Comparison of ENCODE assay signal across 20 mouse cellular contexts in genomic region chr5:120114361-120114760, GRCm38 (mm10). TPM values are rescaled to one million over a fixed set of nuclear protein-coding genes. Genes with fewer than 3 reads are reported as not detected.
DNase-seq lines count a peak whose midpoint lies in the region; ATAC-seq and TF ChIP-seq lines count a peak whose summit lies in the region.
"Had no signal": no experiment of that assay in that cellular context is flagged by ENCODE, and none has a peak within 500 bp of the region (broad histone marks: within the 10 kb centered on the region; RNA-seq: fewer than 3 reads in every experiment).

No protein-coding gene starts in this region.

- no peak for ATAC-seq in heart, embryonic 12.5 days (ENCODE audit: insufficient number of reproducible peaks, low FRiP score)
- ATAC-seq: forebrain, embryonic 13.5 days; forebrain, embryonic 15.5 days; forebrain, postnatal 0 days had no signal

- H3K9ac ChIP-seq in ES-Bruce4 (ENCODE audit: low read depth, poor library complexity, severe bottlenecking) (0 out of 2 replicates have a peak overlapping the region, but pooled peaks have one; percentile 33), ES-E14 (ENCODE audit: insufficient read depth, low read depth, low read length, poor library complexity, severe bottlenecking) (peak overlapping the region; percentile 41)
- H3K9ac ChIP-seq in heart, embryonic 12.5 days, result no peak overlapping the region
- H3K9ac ChIP-seq: embryonic facial prominence, embryonic 12.5 days; forebrain, embryonic 13.5 days; forebrain, embryonic 15.5 days; forebrain, postnatal 0 days had no signal

- H3K4me3 ChIP-seq in E14TG2a.4 (replicated peaks; ENCODE audit: low read length) (peak overlapping the region; percentile 69), ES-Bruce4 (ENCODE audit: low read depth, low read length) (peak overlapping the region; percentile 64), ES-E14 (ENCODE audit: insufficient read depth in 1 of 2, low read depth in 1 of 2, low read length in 2 of 2, poor library complexity in 1 of 2, severe bottlenecking in 1 of 2) (peak overlapping the region; percentile 36 to 75; a peak in 3 of 4 replicates)
- H3K4me3 ChIP-seq in heart, embryonic 12.5 days, result no peak overlapping the region
- H3K4me3 ChIP-seq: embryonic facial prominence, embryonic 10.5 days; embryonic facial prominence, embryonic 12.5 days; forebrain, embryonic 13.5 days; forebrain, embryonic 15.5 days had no signal

- no peak for TF ChIP-seq POLR2A in ES-Bruce4 (IDR thresholded peaks at IDR 0.05; ENCODE audit: insufficient read depth, low read length)

- TF ChIP-seq EP300 in ES-Bruce4 (IDR thresholded peaks at IDR 0.05; ENCODE audit: insufficient read depth, low read depth, low read length), result no peak

- H3K4me2 ChIP-seq in heart, embryonic 12.5 days, result no peak overlapping the region
- H3K4me2 ChIP-seq: embryonic facial prominence, embryonic 12.5 days; forebrain, embryonic 13.5 days; forebrain, embryonic 15.5 days had no signal

- peaks cover 21% of the 10 kb centered on the region; the same call in 1 of the 2 replicates for H3K27me3 ChIP-seq in E14TG2a.4 (ENCODE audit: insufficient read depth, low read length)
- H3K27me3 ChIP-seq in ES-Bruce4 (ENCODE audit: control insufficient read depth, insufficient read depth, low read length, poor library complexity, severe bottlenecking), result no peaks in the 10 kb centered on the region
- 0 out of 2 replicates have a peak, but pooled peaks cover 5% of the 10 kb centered on the region for H3K27me3 ChIP-seq in heart, embryonic 12.5 days (replicated peaks)
- H3K27me3 ChIP-seq: embryonic facial prominence, embryonic 12.5 days; forebrain, embryonic 15.5 days had no signal

- no peak for TF ChIP-seq CTCF in E14TG2a.4 (conservative IDR thresholded peaks at IDR 0.05; ENCODE audit: low read length)
- no peak for TF ChIP-seq CTCF in ES-Bruce4 (IDR thresholded peaks at IDR 0.05; ENCODE audit: low read depth, low read length)

- DNase-seq in ES-E14 (ENCODE audit: low read depth, low spot score) (no peak), ZHBTc4 (ENCODE audit: low read depth, low spot score) (peak; percentile 76)
- DNase-seq in urinary bladder, adult 18-20 months (ENCODE audit: low spot score in 2 of 2), result no peak
- no peak for DNase-seq in frontal cortex, adult 2 months (ENCODE audit: extremely low spot score in 1 of 2, low spot score in 1 of 2)
- DNase-seq: adrenal gland, adult 2 months; adrenal gland, postnatal 10 days; adrenal gland, postnatal 25 days; cerebellum, adult 11 months; cerebellum, adult 18-20 months; cerebellum, adult 8-10 months; cerebellum, adult 9-11 months; cerebellum, postnatal 36 days; forebrain, postnatal 0 days had no signal

- H3K4me1 ChIP-seq in E14TG2a.4 (replicated peaks; ENCODE audit: low read depth, low read length) (peaks cover 28% of the 10 kb centered on the region), ES-Bruce4 (ENCODE audit: control insufficient read depth, insufficient read depth, low read length) (no peaks in the 10 kb centered on the region), ES-E14 (ENCODE audit: control insufficient read depth in 2 of 2, insufficient read depth in 2 of 2, low read length in 2 of 2, poor library complexity in 1 of 2) (peaks cover 0 to 3% of the 10 kb centered on the region in 2 experiments; a peak in 2 of 4 replicates)
- peaks cover 7% of the 10 kb centered on the region for H3K4me1 ChIP-seq in heart, embryonic 12.5 days (replicated peaks)

- in situ Hi-C loops in ES-E14 (cut with MboI; ENCODE audit: low sequenced_read_pairs in 2 of 2, unreplicated experiment in 2 of 2), result no loop called here

- no peak overlapping the region for H3K27ac ChIP-seq in ES-Bruce4 (ENCODE audit: insufficient read depth, low read length)
- 0 out of 2 replicates have a peak overlapping the region, but pooled peaks have one; percentile 5 for H3K27ac ChIP-seq in ES-E14 (ENCODE audit: insufficient read depth, low read depth, low read length, poor library complexity, severe bottlenecking)
- H3K27ac ChIP-seq in heart, embryonic 12.5 days (ENCODE audit: poor library complexity, severe bottlenecking), result no peak overlapping the region
- H3K27ac ChIP-seq: embryonic facial prominence, embryonic 10.5 days; embryonic facial prominence, embryonic 12.5 days; forebrain, embryonic 13.5 days; forebrain, embryonic 15.5 days had no signal

- 81% methylated on average over 12 of the region's 12 CpGs for WGBS in heart, embryonic 12.5 days

- H3K36me3 ChIP-seq in E14TG2a.4 (ENCODE audit: insufficient read depth, low read length) (peaks cover 16% of the 10 kb centered on the region), ES-Bruce4 (ENCODE audit: control insufficient read depth, insufficient read depth, low read length, poor library complexity, severe bottlenecking) (no peaks in the 10 kb centered on the region; the same call in 1 of the 2 replicates), ES-E14 (ENCODE audit: control insufficient read depth, insufficient read depth, low read length, poor library complexity, severe bottlenecking) (peaks cover 11% of the 10 kb centered on the region; the same call in 1 of the 2 replicates)
- H3K36me3 ChIP-seq in heart, embryonic 12.5 days, result peaks cover 9% of the 10 kb centered on the region

- H3K9me3 ChIP-seq in E14TG2a.4 (ENCODE audit: low read length) (no peaks in the 10 kb centered on the region), ES-Bruce4 (replicated peaks; ENCODE audit: control insufficient read depth, insufficient read depth, low read length, poor library complexity, severe bottlenecking) (no peaks in the 10 kb centered on the region), ES-E14 (ENCODE audit: control insufficient read depth, insufficient read depth, low read depth, low read length) (no peaks in the 10 kb centered on the region)
- no peaks in the 10 kb centered on the region for H3K9me3 ChIP-seq in heart, embryonic 12.5 days (replicated peaks)
- H3K9me3 ChIP-seq: embryonic facial prominence, embryonic 10.5 days; embryonic facial prominence, embryonic 12.5 days; forebrain, embryonic 13.5 days; forebrain, embryonic 15.5 days had no signal

TF ChIP-seq in ES-E14, 5 proteins besides CTCF, POLR2A, EP300 and RAD21:
- TF ChIP-seq ZNF384 (IDR thresholded peaks at IDR 0.05; ENCODE audit: low read depth, low read length), result no peak
- no peak for TF ChIP-seq MAFK (IDR thresholded peaks at IDR 0.05; ENCODE audit: insufficient read depth, low read depth, low read length)
- 0 out of 2 replicates have a peak, but pooled peaks have one; percentile 40 for TF ChIP-seq CHD2 (IDR thresholded peaks at IDR 0.05; ENCODE audit: low read depth, low read length)

RNA-seq across cellular contexts. Expression of gene Rbm19, which starts 1.9 kb away (rescaled TPM):
- 30.0 and 32.6 TPM in 2 replicates for polyA plus RNA-seq in ES-Bruce4 (2011; ENCODE audit: insufficient read depth, insufficient read length, low read depth, missing spikeins)
- 66.1 and 67.6 TPM in 2 replicates for total RNA-seq in ES-E14 (2012; rRNA removed)
- polyA plus RNA-seq in heart, embryonic 12.5 days (2016; fragmentation: Nextera tagmentation; extraction: Ambion mirVana), result 21.9 and 22.8 TPM in 2 replicates
- polyA plus RNA-seq in frontal cortex, adult 2 months (2012; rRNA removed), result 8.9 and 9.6 TPM in 2 replicates
